Mouse (Mus musculus) kidney, adult 9 months (tissue): ENCODE results near the gene Asah2.
"Not testable (repeated sequence)": the region's sequence is repeated elsewhere in the genome, so short reads cannot be mapped to it uniquely, and the experiment has no call there.

ENCODE experiments used
- DNase-seq: peaks from one replicate; pipeline ENCODE4 v3.0.0; 2022

Gene Asah2

DNA sequence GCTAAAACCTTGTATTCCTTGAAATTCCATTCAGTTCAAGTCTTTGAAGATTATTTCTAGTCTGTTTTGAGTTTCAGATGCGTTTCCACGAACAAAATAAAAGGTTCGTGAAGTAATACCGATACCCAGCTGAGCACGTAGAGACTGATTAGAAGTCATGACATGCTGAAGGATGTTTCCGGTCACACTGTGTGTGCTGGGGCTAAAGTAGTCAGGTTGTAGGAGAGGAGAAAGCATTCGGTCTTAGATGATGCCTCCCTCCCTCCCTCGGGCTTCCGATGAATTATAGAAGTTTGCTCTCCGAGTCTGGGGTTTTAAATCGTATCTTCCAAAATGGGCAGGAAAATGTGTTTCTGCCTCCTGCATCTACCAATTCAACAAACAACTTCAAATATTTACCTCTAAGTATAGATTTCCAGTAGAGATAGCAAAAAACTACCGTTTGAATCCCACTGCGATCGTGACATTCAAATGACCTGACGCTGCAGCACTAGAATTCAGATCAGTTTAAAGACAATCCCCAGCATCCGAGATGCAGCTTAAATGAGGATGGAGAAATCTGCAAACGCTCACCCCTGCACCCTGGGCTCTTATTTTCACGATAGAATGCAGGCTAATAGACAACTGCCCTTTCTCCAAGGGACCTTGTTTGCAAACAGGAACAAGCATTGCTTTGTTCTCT is 5.6 kb downstream of the Asah2 start:
- no peak for DNase-seq

GRCm38 (mm10) chr19:32098582-32098981 is 9.4 kb downstream of the Asah2 start:
- no peak for DNase-seq

GRCm38 (mm10) chr19:32092358-32092757 is 15.7 kb downstream of the Asah2 start:
- no peak for DNase-seq

GRCm38 (mm10) chr19:32090804-32091203 is 17.2 kb downstream of the Asah2 start:
- no peak for DNase-seq

GRCm38 (mm10) chr19:32088570-32088969 is 19.4 kb downstream of the Asah2 start:
- DNase-seq = no peak

- DNase-seq = no peak
Observed at GRCm38 (mm10) chr19:32087736-32088470, 20.1 kb downstream of the Asah2 start.

DNA sequence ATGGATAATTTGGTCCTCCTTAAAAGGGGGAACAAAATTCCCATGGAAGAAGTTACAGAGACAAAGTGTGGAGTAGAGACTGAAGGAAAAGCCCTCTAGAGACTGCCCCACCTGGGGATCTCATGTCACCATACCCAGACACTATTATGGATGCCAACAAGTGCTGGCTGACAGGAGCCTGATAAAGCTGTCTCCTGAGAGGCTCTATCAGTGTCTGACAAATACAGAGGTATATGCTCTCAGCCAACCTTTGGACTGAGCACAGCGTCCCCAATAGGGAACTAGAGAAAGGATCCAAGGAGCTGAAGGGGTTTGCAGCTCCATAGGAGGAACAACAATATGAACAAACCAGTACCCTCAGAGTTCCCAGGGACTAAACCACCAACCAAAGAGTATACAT is 23.2 kb downstream of the Asah2 start:
- not testable (repeated sequence) for DNase-seq

DNA sequence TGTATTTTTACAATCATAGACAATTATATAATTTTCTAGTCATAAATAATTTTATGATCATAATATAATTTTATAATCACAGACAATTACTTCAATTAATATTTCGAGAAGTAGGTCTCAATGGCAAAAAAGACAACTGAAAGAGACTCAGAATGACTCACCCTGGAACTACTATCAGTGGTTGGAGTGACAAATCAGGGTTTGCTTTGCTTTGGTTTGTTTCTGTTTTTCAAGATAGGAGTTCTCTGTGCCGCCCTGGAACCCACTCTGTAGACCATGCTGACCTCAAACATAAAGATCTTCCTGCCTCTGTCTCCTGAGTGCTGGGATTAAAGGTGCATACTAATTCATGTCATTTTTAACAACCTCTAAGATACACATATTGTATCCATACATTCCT is 37.7 kb downstream of the Asah2 start:
- no peak for DNase-seq

DNA sequence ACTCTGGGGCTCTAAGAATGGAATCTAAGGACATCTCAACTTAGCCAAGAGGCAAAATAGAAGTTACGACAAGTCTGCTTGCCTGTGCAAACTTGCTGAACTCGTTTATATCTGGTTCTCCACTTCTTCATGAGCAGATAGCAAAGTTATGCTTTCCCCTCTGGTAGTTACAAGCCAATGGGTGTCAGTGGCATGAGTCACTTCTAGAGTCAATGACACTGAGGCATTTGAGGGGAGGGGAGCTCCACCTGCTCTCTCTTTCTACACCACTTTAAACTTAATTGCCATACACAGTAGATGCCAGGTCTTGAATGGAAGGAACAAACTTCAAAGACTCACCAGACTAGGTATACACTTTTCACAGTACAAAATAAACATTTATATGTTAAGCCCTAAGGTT is 38.4 kb downstream of the Asah2 start:
- no peak for DNase-seq

DNA sequence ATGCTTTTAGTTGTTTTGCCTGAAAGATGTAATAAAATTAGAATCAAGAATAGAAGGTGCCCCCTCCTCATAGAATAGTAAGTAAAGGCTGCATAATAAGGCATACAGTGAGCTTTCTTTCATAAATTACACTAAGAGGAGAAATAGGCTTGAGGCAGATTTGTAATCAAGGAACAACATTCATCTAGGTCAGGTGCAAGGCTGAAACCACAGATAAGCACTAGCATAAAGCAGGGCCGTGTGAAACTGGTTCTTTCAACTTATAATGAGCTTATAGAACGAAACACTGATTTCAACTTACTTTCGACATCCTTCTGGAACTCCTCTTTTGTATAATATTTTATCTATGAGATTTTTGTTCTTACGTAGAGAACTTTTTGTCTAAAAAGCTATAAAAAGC is 40.3 kb downstream of the Asah2 start:
- DNase-seq = no peak

- no peak for DNase-seq
Observed at GRCm38 (mm10) chr19:32061294-32061693, 46.7 kb downstream of the Asah2 start.

DNA sequence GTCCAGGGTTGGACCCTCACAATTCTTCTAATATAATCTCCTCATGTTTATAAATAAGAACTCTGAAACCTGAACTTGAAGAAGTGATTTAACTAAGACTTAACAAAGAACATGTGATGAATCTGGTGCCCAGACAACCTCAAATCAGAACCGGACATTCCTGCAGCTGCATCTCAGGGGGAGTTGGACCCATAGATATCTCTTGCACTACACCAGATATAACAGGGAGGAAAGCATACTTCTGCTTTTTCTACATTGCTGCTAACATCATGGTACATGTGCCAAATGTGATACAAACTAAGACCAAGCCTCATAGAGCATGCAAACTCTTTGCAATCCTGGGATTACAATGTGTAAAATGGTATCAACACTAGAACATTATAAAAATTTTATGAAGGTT is 51.8 kb downstream of the Asah2 start:
- DNase-seq = no peak

GRCm38 (mm10) chr19:32055725-32056124 is 52.3 kb downstream of the Asah2 start:
- no peak for DNase-seq

DNA sequence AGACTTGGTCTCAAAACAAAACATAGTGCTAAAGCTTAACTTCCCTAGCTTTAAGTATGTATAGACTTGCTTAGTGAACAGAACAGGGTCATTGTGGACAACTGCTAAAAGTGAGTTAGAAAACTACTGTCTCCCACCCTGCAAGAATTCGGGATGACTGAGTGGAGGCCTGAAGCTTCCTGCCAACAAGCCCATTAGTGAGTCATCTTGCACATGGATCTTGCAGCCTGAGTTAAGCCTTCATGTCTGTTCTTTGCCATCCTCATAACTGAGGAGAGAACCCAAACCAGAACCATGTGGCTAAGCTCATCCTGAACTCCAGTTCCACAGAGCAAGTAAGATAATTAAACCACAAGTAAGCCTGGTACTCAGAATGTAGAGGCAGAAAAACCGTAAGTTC is 56.8 kb downstream of the Asah2 start:
- no peak for DNase-seq

DNA sequence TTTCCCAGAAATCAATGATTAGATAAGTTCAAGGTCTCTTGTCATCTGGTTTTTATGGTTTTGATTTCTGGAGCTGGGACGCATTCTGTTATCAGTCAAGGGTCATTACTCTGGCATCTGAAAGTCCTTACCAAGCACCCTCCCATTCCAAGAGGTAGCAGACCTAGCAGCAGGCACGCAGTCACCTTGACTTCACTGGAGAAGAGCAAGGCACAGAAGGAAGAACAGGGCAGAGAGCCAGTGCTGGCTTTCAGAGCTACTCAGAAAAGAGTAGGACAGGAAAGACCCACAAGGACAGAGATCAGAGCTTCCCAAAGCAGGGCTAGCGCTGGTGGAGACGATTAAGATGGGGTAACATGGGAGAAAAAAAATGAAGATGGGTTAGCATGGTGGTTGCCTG is 75.1 kb downstream of the Asah2 start:
- no peak for DNase-seq

GRCm38 (mm10) chr19:32030430-32030829 is 77.6 kb downstream of the Asah2 start:
- DNase-seq = peak; percentile 66

DNA sequence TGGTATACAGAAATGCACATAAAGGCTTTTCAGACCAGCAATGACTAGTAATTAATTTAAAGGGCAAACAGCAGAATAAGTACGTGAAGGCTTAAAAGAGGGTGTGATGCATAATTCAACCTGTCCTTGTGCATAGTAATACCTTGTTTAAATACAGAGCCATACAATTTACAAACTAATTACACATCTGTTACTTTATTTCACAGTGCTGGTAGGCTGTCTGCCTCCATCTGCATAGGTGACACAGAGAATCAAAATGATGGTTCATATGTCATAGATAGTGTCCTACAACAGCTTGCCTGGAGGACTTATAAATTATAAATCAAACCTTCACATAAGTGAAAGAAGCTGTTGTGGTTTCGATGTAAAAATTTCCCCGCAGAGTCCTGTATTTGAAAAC is 82.6 kb downstream of the Asah2 start:
- no peak for DNase-seq

GRCm38 (mm10) chr19:32019722-32020121 is 88.3 kb downstream of the Asah2 start:
- DNase-seq = no peak

DNA sequence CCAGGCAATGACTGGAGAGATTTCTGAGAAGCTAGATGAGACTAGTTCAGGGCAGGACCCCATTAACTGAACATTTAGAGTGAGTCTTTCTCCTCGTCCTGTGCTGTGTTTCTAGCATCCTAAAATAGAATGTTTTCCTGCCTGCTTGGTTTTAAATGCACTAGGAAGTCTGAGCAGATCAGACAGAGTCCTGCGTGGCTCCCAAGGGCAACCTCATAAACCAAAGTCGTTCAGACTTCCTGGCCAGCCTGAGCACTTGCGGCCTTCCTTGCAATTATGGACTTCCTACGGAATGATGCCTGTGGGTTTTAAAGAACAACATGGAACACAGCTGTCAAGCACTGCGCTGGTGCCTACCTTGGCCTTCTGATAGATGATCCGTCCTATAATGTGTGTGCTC is 89.4 kb downstream of the Asah2 start:
- peak; percentile 14 for DNase-seq

- DNase-seq = no peak
Observed at GRCm38 (mm10) chr19:32018053-32018452, 90.0 kb downstream of the Asah2 start.

GRCm38 (mm10) chr19:32002623-32003022 is 105.4 kb downstream of the Asah2 start:
- DNase-seq = no peak

DNA sequence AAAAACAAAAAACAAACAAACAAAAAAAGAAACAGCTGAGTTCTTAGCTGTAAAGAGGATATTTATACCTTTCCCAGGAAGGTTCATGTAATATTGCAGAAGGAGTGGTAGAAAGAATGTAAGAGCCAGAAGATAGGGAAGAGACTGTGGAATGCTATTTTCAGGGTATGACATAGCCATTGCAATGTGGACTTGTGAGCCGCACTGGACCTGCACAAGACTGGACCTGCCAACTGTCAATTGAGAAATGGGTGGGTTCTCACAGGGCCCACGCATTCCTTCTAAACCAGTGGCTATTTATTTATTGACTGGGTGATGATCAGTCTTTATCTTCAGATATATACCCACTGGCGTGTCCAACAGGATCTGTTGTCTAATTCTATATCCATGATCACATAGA is 111.1 kb downstream of the Asah2 start:
- DNase-seq = no peak

- no peak for DNase-seq
Observed at GRCm38 (mm10) chr19:31991057-31991456, 117.0 kb downstream of the Asah2 start.

DNA sequence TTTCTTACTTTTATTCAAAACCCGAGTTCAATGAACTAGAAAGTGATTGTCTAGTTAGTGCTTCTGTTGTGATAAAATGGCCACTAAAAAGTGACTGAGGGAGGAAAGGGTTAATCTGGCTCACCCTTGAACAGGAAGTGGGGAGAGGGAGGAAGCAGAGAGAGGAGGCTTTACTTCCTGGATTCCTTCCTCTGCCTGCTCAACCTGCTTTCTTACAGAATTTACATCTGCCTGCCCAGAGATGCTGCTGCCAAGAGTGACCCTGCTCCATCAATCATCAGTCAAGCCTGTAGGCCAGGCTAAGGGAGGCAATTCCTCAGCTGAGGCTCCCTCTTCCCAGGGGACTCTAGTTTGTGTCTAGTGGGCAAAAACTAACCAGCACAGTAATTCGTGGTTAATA is 132.1 kb downstream of the Asah2 start:
- DNase-seq = no peak

DNA sequence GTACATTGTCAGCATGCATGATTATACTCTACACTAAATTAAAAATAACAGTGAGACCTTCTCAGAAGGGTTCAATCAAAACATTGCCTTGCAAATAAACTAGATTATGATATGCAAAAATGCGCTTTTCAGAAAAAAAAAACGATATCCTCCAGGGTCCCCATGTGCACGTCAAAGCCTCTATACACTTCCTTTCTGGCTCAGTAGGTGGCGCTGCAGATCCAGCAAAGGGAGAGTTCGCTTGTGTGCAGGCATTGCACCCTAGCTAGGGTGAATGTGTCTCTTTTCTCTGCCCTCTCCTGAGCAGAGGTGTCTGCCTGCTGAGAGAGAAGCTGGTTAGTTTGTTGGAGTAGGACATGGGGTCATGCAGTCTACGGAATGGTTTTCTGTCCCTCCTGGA is 136.0 kb downstream of the Asah2 start:
- peak; percentile 76 for DNase-seq
